Mouse (Mus musculus) liver, postnatal 0 days (tissue): ENCODE data around the gene Mgat4d.

Experiments
- CTCF ChIP-seq: sonication (generic); IDR thresholded peaks from 2 replicates; pipeline ENCODE4 v1.5.1; 2016; ENCODE audit warnings: antibody characterized with exemption, low read depth
- EP300 ChIP-seq: IDR thresholded peaks from 2 replicates; pipeline ENCODE4 v1.6.1; 2016; ENCODE audit warnings: antibody characterized with exemption, low read depth, mild to moderate bottlenecking

GRCm38 (mm10) chr8:83351315-83351714, 3.0 kb downstream of the Mgat4d start:
- no peak for TF ChIP-seq CTCF
- TF ChIP-seq EP300 = no peak
